Mouse (Mus musculus) olfactory bulb, adult 2 months (tissue): ENCODE measurements around the gene Dock6. TPM values are rescaled to one million over a fixed set of nuclear protein-coding genes. Genes with fewer than 3 reads are reported as not detected.
"Not testable (repeated sequence)": the region's sequence is repeated elsewhere in the genome, so short reads cannot be mapped to it uniquely, and the experiment has no call there.

Source experiments
- H3K27ac ChIP-seq: fragments of 200-500 bp; 2 replicates; pipeline ENCODE4 v1.5.1; 2012; ENCODE audit warnings: low read depth, low read length; ENCODE audit not compliant: insufficient read depth
- H3K4me1 ChIP-seq: fragments of 200-500 bp; 2 replicates; pipeline ENCODE4 v1.6.1; 2012; ENCODE audit warnings: low read length; ENCODE audit not compliant: control insufficient read depth, insufficient read depth
- H3K4me3 ChIP-seq: fragments of 200-500 bp; 2 replicates; pipeline ENCODE4 v1.5.1; 2012; ENCODE audit warnings: mild to moderate bottlenecking, low read depth, low read length, moderate library complexity; ENCODE audit not compliant: insufficient read depth
- CTCF ChIP-seq: fragments of 200-500 bp; IDR thresholded peaks from 2 replicates; pipeline ENCODE4 v1.5.1; 2012; ENCODE audit warnings: low read depth, mild to moderate bottlenecking, low read length, moderate library complexity; ENCODE audit not compliant: insufficient read depth
- POLR2A ChIP-seq: fragments of 200-500 bp; IDR thresholded peaks from 2 replicates; pipeline ENCODE4 v1.6.1; 2012; ENCODE audit warnings: mild to moderate bottlenecking, low read depth, low read length, moderate library complexity; ENCODE audit not compliant: insufficient read depth
- WGBS: fragments of 180-500 bp; shearing (Covaris S2); methylation state at CpG from one replicate; pipeline ENCODE4 v1.1.7; 2018; 5-methylcytosine and 5-hydroxymethylcytosine counted together
- polyA plus RNA-seq: library from polyadenylated mRNA; stranded (reverse); fragments of >200 nt; gene quantifications from 2 replicates; pipeline ENCODE4 v1.2.4, GENCODE M21; 2012; ENCODE audit warnings: low replicate concordance; ENCODE audit not compliant: missing spikeins, insufficient read depth, insufficient read length

The Dock6 gene
- polyA plus RNA-seq, 1 experiment: not detected

DNA sequence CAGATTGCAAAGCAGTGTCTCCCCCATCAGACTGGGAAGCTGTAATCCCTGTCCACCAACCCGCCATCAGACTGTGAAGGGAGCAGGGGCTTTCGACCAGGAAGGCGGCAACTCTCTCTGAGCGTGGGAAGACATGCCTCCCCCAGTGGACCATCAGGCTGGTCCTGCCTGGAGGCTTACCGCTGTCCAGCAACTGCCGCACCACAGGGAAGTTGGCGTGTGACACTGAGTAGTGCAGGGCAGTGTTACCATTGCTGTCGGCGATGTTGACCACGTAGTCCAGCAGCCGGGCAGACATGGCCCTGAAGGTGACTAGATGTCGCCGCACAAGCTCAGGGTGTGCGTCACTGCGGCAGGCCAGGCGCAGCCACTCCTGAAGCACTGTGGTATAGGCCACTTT, 78.1 kb downstream of the Dock6 start:
- Histone ChIP-seq H3K4me3 (no peak overlapping the region), H3K4me1 (peaks cover 6% of the 10 kb centered on the region), H3K27ac (no peak overlapping the region)
- no peak for TF ChIP-seq POLR2A
- no peak for TF ChIP-seq CTCF
- 87% methylated on average over 16 of the region's 16 CpGs for WGBS

DNA sequence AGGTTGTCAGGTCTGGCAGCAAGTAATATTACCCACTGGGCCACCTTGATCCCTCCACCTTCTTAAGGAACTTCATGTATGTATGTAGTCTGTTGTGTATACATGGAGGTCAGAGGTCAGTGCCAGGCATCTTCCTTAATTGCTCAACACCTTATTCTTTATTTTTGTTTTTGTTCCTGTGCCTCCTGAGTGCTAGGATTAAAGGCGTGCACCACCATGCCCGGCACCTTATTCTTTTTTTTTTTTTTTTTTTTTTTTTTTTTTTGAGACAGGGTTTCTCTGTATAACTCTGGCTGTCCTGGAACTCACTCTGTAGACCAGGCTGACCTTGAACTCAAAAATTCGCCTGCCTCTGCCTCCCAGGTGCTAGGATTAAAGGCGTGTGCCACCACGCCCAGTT, 79.0 kb downstream of the Dock6 start:
- peaks cover 13% of the 10 kb centered on the region for H3K4me1 ChIP-seq
- not testable (repeated sequence) for H3K27ac ChIP-seq, H3K4me3 ChIP-seq
- 90% methylated on average over 5 of the region's 5 CpGs for WGBS

DNA sequence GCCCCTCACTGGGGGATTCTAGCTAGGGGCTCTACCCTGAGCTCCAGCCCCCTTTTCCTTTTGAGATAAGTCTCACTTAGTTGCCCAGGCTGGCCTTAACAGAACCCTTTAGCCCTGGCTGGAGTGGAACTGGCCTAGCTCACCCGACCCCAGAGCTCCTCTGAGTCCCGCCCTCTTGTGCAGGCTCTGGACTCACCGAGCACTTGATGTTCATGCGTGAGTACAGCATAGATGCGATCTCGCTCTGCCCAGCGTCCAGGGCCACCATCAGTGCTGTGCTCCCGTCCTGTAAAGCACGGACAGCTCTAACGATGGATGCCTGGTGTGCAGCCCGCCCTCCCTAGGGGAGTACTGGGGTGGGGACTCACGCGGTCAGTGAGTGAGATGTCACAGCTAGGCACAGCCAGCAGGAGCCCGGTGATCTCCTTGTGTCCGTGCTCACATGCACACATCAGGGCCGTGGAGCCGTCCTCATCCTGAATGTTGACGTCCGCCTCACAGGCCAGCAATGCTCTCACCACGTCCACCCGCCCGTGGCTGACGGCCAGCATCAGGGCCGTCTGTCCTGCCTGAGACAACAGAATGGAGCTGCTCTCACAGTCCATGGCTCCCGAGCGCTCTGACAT, 82.8 kb downstream of the Dock6 start:
- Histone ChIP-seq H3K4me1 (peaks cover 16% of the 10 kb centered on the region), H3K27ac (no peak overlapping the region), H3K4me3 (no peak overlapping the region)
- 77% methylated on average over 26 of the region's 26 CpGs for WGBS
- TF ChIP-seq POLR2A (no peak), CTCF (no peak)

- peaks cover 16% of the 10 kb centered on the region for H3K4me1 ChIP-seq
- H3K4me3 ChIP-seq: no peak overlapping the region
- H3K27ac ChIP-seq: peak overlapping the region; percentile 76
- WGBS: 23% methylated on average over 13 of the region's 13 CpGs
- no peak for TF ChIP-seq CTCF
- TF ChIP-seq POLR2A: no peak
These were observed 83.7 kb downstream of the Dock6 start for GRCm38 (mm10) chr9:21768511-21769411.

GRCm38 (mm10) chr9:21767896-21768295, 84.5 kb downstream of the Dock6 start:
- 43% methylated on average over 11 of the region's 11 CpGs for WGBS
- Histone ChIP-seq H3K4me1 (peaks cover 16% of the 10 kb centered on the region), H3K4me3 (no peak overlapping the region), H3K27ac (peak overlapping the region; percentile 76)
- TF ChIP-seq POLR2A (no peak), CTCF (no peak)

DNA sequence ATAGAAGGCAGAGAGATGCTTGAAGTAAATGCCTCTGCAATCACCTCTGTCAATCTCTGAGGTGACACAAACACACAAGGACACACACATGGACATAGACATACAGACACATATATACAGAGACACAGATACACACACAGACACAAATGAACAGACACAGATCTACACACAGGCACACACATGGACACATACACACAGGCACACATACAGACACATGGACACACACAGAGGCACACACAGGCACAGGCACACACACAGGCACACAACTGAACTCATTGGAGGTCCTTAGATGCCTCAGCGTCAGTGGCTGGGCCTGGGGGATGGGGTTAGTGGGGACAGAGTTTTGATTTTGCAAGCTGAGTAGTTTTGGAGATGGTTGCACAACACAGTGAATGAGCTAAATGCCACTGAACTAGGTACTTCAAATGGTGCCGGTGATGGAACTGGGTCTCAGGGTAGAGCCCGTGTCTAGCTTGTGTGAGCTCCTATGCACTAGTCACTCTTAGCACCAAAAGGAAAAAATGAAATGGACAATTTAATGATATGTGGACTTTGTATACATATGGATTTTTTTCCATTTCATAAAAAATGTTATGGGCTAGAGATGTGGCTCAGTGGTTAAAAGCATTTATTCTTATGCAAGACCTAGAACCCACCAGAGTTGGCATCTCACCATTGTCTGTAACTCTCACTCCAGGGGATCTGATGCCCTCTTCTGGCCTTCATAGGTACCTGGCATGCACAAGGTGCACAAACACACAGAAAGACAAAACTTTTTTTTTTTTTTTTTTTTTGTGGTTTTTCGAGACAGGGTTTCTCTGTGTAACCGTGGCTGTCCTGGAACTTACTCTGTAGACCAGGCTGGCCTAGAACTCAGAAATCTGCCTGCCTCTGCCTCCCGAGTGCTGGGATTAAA, 88.1 kb downstream of the Dock6 start:
- Histone ChIP-seq H3K27ac (no peak overlapping the region), H3K4me3 (no peak overlapping the region), H3K4me1 (peaks cover 14% of the 10 kb centered on the region)
- WGBS: 92% methylated on average over 6 of the region's 6 CpGs
- TF ChIP-seq CTCF (no peak), POLR2A (no peak)

DNA sequence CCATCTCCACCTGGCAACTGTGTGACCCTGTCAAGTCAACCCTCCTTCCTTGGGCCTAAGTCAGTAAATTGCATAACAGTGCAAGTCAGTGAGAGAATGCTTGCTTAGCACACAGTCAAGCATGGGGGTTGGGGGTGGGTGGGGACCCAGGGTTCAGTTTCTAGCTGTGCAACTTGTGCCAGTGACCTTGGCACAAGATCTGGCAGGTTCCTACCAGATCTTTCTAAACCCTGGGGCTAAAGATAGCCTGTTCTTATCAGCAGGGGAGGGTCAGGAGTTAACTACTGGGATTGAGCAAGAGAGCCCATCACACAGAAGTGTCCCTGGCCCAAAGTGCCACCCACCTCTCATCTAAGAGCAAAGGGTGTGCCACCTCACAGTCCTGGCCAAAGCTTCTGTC, 90.3 kb downstream of the Dock6 start:
- TF ChIP-seq CTCF: no peak
- TF ChIP-seq POLR2A: no peak
- H3K4me1 ChIP-seq: peaks cover 5% of the 10 kb centered on the region
- no peak overlapping the region for H3K4me3 ChIP-seq
- H3K27ac ChIP-seq: no peak overlapping the region

DNA sequence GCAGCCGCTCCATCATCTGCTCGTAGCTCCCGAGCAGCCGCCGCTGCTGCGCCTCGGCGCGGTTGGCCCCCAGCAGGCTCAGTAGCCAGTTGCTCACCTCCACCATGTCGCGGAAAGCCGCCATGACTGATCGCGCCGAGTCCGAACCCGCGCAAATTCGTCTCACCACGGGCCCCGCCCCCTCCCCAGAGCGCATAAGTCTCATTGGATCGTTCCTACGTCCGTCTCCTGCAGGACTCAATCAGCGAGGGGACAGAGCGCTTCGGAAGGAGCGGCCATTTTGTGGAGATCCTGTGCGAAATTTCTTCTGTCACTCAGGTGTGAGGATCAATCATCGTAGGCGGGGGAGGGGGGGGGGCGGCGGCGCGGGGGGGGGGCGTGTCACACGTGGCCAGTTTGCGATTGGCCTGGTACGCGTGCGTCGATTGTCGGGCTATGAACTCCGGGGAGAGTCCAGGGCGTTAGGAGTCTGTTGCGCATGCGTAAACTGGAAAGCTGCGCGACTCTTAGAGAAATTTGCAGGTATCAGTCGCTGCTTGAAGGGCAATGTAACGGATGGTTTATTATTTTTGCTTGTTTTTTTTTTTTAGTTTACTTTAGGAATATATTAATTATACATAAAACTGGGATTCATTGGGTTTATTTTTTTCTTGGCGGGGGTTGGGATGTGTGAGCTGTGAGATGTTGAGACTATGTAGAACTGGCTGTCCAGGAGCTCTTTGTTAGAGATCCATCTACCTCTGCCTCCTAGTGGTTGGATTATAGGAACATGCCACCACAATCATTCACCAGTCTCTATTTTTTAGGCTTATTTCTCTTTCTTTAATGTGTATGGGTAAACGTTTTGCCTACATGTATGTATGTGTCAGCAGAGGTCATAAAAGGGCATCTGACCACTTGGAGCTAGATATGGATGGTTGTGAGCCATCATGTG, 92.0 kb downstream of the Dock6 start, which contains the start of gene Spc24:
TSS of gene Spc24 (minus strand) at position 149 of the 934 bp plus-strand sequence.
- H3K4me1 ChIP-seq: peaks cover 5% of the 10 kb centered on the region
- WGBS: under 1% methylated on average over 54 of the region's 54 CpGs
- H3K4me3 ChIP-seq: peak within 1 kb of the TSS; percentile 92
- TF ChIP-seq POLR2A (no peak), CTCF (no peak)
- H3K27ac ChIP-seq: no peak within 1 kb of the TSS
